Mouse (Mus musculus) neutrophil, adult 5-6 weeks (primary cell): ENCODE results near the gene Gm49336. TPM values are rescaled to one million over a fixed set of nuclear protein-coding genes. Genes with fewer than 3 reads are reported as not detected.

Experiments used
- ATAC-seq: fragments of 151-379, 151-347 bp; 2 replicates; pipeline ENCODE4 v1.8.0; 2017; ENCODE audit warnings: mild to moderate bottlenecking, moderate TSS enrichment; ENCODE audit not compliant: insufficient number of reproducible peaks, poor library complexity, low FRiP score, severe bottlenecking; ENCODE audit errors: extremely low read depth
- total RNA-seq: library from RNA; stranded (forward); fragments of 200-1000 nt; gene quantifications from 2 replicates; pipeline ENCODE4 v1.2.3, GENCODE M21; 2017

Gm49336 gene
- total RNA-seq, 1 experiment from 2014 or later, result 61.6 TPM

- ATAC-seq, result no peak
Measured at GRCm38 (mm10) chr14:60250879-60251278, 428 bp downstream of the Gm49336 start.

GRCm38 (mm10) chr14:60250366-60250765 is 941 bp downstream of the Gm49336 start:
- no peak for ATAC-seq

GRCm38 (mm10) chr14:60238551-60238950 is 12.8 kb downstream of the Gm49336 start:
- ATAC-seq, result no peak

- ATAC-seq, result no peak
Measured at GRCm38 (mm10) chr14:60219886-60220285, 31.4 kb downstream of the Gm49336 start.

- no peak for ATAC-seq
Measured at GRCm38 (mm10) chr14:60217616-60218015, 33.7 kb downstream of the Gm49336 start.

- ATAC-seq, result no peak
Measured at GRCm38 (mm10) chr14:60216125-60216524, 35.2 kb downstream of the Gm49336 start.

- no peak for ATAC-seq
Measured at GRCm38 (mm10) chr14:60215000-60215399, 36.3 kb downstream of the Gm49336 start.

- ATAC-seq, result no peak
Measured at GRCm38 (mm10) chr14:60214040-60214439, 37.3 kb downstream of the Gm49336 start.

- ATAC-seq, result no peak
Measured at GRCm38 (mm10) chr14:60209166-60209565, 42.1 kb downstream of the Gm49336 start.

GRCm38 (mm10) chr14:60204993-60205392 is 46.3 kb downstream of the Gm49336 start:
- ATAC-seq, result no peak

GRCm38 (mm10) chr14:60196884-60197283 is 54.4 kb downstream of the Gm49336 start, which contains the start of gene Atp8a2:
Gene Atp8a2 (minus strand): TSS chr14:60197179.
- no peak for ATAC-seq

GRCm38 (mm10) chr14:60195999-60196398 is 55.3 kb downstream of the Gm49336 start:
- no peak for ATAC-seq

GRCm38 (mm10) chr14:60194606-60195005 is 56.7 kb downstream of the Gm49336 start:
- no peak for ATAC-seq

- ATAC-seq, result no peak
Measured at GRCm38 (mm10) chr14:60189771-60190170, 61.5 kb downstream of the Gm49336 start.

- ATAC-seq, result no peak
Measured at GRCm38 (mm10) chr14:60188201-60188825, 63.0 kb downstream of the Gm49336 start.

- no peak for ATAC-seq
Measured at GRCm38 (mm10) chr14:60181306-60181705, 70.0 kb downstream of the Gm49336 start.

GRCm38 (mm10) chr14:60178571-60178955 is 72.7 kb downstream of the Gm49336 start:
- no peak for ATAC-seq

GRCm38 (mm10) chr14:60177614-60178570 is 73.4 kb downstream of the Gm49336 start:
- ATAC-seq, result no peak

- no peak for ATAC-seq
Measured at GRCm38 (mm10) chr14:60176891-60177613, 74.3 kb downstream of the Gm49336 start.
